Mouse (Mus musculus): ENCODE measurements around the gene Slc25a25.
"Not testable (repeated sequence)": the region's sequence is repeated elsewhere in the genome, so short reads cannot be mapped to it uniquely, and the experiment has no call there.

Slc25a25 gene

GRCm38 (mm10) chr2:32488679-32489078 lies 37.4 kb upstream of the Slc25a25 start:
- H3K27me3 ChIP-seq (ENCODE audit: insufficient read depth, low read length), result no peaks in the 10 kb centered on the region

GRCm38 (mm10) chr2:32487124-32487623 lies 35.9 kb upstream of the Slc25a25 start:
- no peak for TF ChIP-seq POU5F1 (IDR thresholded peaks at IDR 0.05; ENCODE audit: borderline replicate concordance, low read length)
- no peak for TF ChIP-seq NANOG (IDR thresholded peaks at IDR 0.05; ENCODE audit: borderline replicate concordance, low read length)
- TF ChIP-seq CTCF (conservative IDR thresholded peaks at IDR 0.05; ENCODE audit: low read length), result peak; percentile 68
- peaks cover 28% of the 10 kb centered on the region for H3K4me1 ChIP-seq (replicated peaks; ENCODE audit: low read depth, low read length)
- no peaks in the 10 kb centered on the region for H3K9me3 ChIP-seq (ENCODE audit: low read length)
- no peak overlapping the region for H3K4me3 ChIP-seq (replicated peaks; ENCODE audit: low read length)
- H3K27me3 ChIP-seq (ENCODE audit: insufficient read depth, low read length), result no peaks in the 10 kb centered on the region
- H3K36me3 ChIP-seq (ENCODE audit: insufficient read depth, low read length), result no peaks in the 10 kb centered on the region

More at GRCm38 (mm10) chr2:32488679-32489078, 37.4 kb upstream of the Slc25a25 start:
- peaks cover 43% of the 10 kb centered on the region for H3K4me1 ChIP-seq (replicated peaks; ENCODE audit: low read depth, low read length)
- TF ChIP-seq NANOG (IDR thresholded peaks at IDR 0.05; ENCODE audit: borderline replicate concordance, low read length) (no peak), CTCF (conservative IDR thresholded peaks at IDR 0.05; ENCODE audit: low read length) (peak; percentile 75)
- H3K36me3 ChIP-seq (ENCODE audit: insufficient read depth, low read length), result no peaks in the 10 kb centered on the region
- H3K4me3 ChIP-seq (replicated peaks; ENCODE audit: low read length), result peak overlapping the region; percentile 51
- no peaks in the 10 kb centered on the region for H3K9me3 ChIP-seq (ENCODE audit: low read length)

- H3K27me3 ChIP-seq (ENCODE audit: insufficient read depth, low read length), result no peaks in the 10 kb centered on the region
- H3K4me3 ChIP-seq (replicated peaks; ENCODE audit: low read length), result no peak overlapping the region
- TF ChIP-seq NANOG (IDR thresholded peaks at IDR 0.05; ENCODE audit: borderline replicate concordance, low read length), result no peak
- TF ChIP-seq POU5F1 (IDR thresholded peaks at IDR 0.05; ENCODE audit: borderline replicate concordance, low read length), result no peak
- no peak for TF ChIP-seq CTCF (conservative IDR thresholded peaks at IDR 0.05; ENCODE audit: low read length)
- peaks cover 22% of the 10 kb centered on the region for H3K4me1 ChIP-seq (replicated peaks; ENCODE audit: low read depth, low read length)
- H3K9me3 ChIP-seq (ENCODE audit: low read length), result no peaks in the 10 kb centered on the region
- H3K36me3 ChIP-seq (ENCODE audit: insufficient read depth, low read length), result no peaks in the 10 kb centered on the region
Measured at GRCm38 (mm10) chr2:32486155-32486554, 34.9 kb upstream of the Slc25a25 start.

GRCm38 (mm10) chr2:32485751-32486150 lies 34.5 kb upstream of the Slc25a25 start:
- TF ChIP-seq NANOG (IDR thresholded peaks at IDR 0.05; ENCODE audit: borderline replicate concordance, low read length), result no peak
- TF ChIP-seq CTCF (conservative IDR thresholded peaks at IDR 0.05; ENCODE audit: low read length), result no peak
- no peak for TF ChIP-seq POU5F1 (IDR thresholded peaks at IDR 0.05; ENCODE audit: borderline replicate concordance, low read length)
- Histone ChIP-seq H3K27me3 (ENCODE audit: insufficient read depth, low read length) (no peaks in the 10 kb centered on the region), H3K4me1 (replicated peaks; ENCODE audit: low read depth, low read length) (peaks cover 22% of the 10 kb centered on the region), H3K4me3 (replicated peaks; ENCODE audit: low read length) (no peak overlapping the region), H3K36me3 (ENCODE audit: insufficient read depth, low read length) (no peaks in the 10 kb centered on the region), H3K9me3 (ENCODE audit: low read length) (no peaks in the 10 kb centered on the region)

GRCm38 (mm10) chr2:32484933-32485332 lies 33.7 kb upstream of the Slc25a25 start:
- H3K9me3 ChIP-seq (ENCODE audit: low read length), result peaks cover 6% of the 10 kb centered on the region
- no peak for TF ChIP-seq NANOG (IDR thresholded peaks at IDR 0.05; ENCODE audit: borderline replicate concordance, low read length)
- no peak for TF ChIP-seq CTCF (conservative IDR thresholded peaks at IDR 0.05; ENCODE audit: low read length)
- no peak for TF ChIP-seq POU5F1 (IDR thresholded peaks at IDR 0.05; ENCODE audit: borderline replicate concordance, low read length)
- no peak overlapping the region for H3K4me3 ChIP-seq (replicated peaks; ENCODE audit: low read length)
- H3K27me3 ChIP-seq (ENCODE audit: insufficient read depth, low read length), result no peaks in the 10 kb centered on the region
- peaks cover 22% of the 10 kb centered on the region for H3K4me1 ChIP-seq (replicated peaks; ENCODE audit: low read depth, low read length)
- H3K36me3 ChIP-seq (ENCODE audit: insufficient read depth, low read length), result no peaks in the 10 kb centered on the region

GRCm38 (mm10) chr2:32483179-32483875 lies 32.1 kb upstream of the Slc25a25 start:
- peaks cover 22% of the 10 kb centered on the region for H3K9me3 ChIP-seq (ENCODE audit: low read length)

GRCm38 (mm10) chr2:32482351-32482750 lies 31.1 kb upstream of the Slc25a25 start:
- H3K4me3 ChIP-seq (replicated peaks; ENCODE audit: low read length), result no peak overlapping the region
- H3K27me3 ChIP-seq (ENCODE audit: insufficient read depth, low read length), result no peaks in the 10 kb centered on the region
- H3K9me3 ChIP-seq (ENCODE audit: low read length), result peaks cover 30% of the 10 kb centered on the region
- H3K36me3 ChIP-seq (ENCODE audit: insufficient read depth, low read length), result peaks cover 3% of the 10 kb centered on the region; the same call in 1 of the 2 replicates
- peaks cover 16% of the 10 kb centered on the region for H3K4me1 ChIP-seq (replicated peaks; ENCODE audit: low read depth, low read length)
- TF ChIP-seq CTCF (conservative IDR thresholded peaks at IDR 0.05; ENCODE audit: low read length), result no peak
- TF ChIP-seq NANOG (IDR thresholded peaks at IDR 0.05; ENCODE audit: borderline replicate concordance, low read length), result no peak
- no peak for TF ChIP-seq POU5F1 (IDR thresholded peaks at IDR 0.05; ENCODE audit: borderline replicate concordance, low read length)

More at GRCm38 (mm10) chr2:32483179-32483875, 32.1 kb upstream of the Slc25a25 start:
- H3K27me3 ChIP-seq (ENCODE audit: insufficient read depth, low read length), result no peaks in the 10 kb centered on the region
- no peak overlapping the region for H3K4me3 ChIP-seq (replicated peaks; ENCODE audit: low read length)
- peaks cover 3% of the 10 kb centered on the region; the same call in 1 of the 2 replicates for H3K36me3 ChIP-seq (ENCODE audit: insufficient read depth, low read length)
- TF ChIP-seq POU5F1 (IDR thresholded peaks at IDR 0.05; ENCODE audit: borderline replicate concordance, low read length) (no peak), NANOG (IDR thresholded peaks at IDR 0.05; ENCODE audit: borderline replicate concordance, low read length) (no peak), CTCF (conservative IDR thresholded peaks at IDR 0.05; ENCODE audit: low read length) (peak; percentile 42)
- peaks cover 16% of the 10 kb centered on the region for H3K4me1 ChIP-seq (replicated peaks; ENCODE audit: low read depth, low read length)

GRCm38 (mm10) chr2:32475361-32475760 lies 24.1 kb upstream of the Slc25a25 start:
- not testable (repeated sequence) for H3K36me3 ChIP-seq (ENCODE audit: insufficient read depth, low read length); H3K27me3 ChIP-seq (ENCODE audit: insufficient read depth, low read length); H3K4me1 ChIP-seq (replicated peaks; ENCODE audit: low read depth, low read length); H3K4me3 ChIP-seq (replicated peaks; ENCODE audit: low read length)
- peaks cover 54% of the 10 kb centered on the region for H3K9me3 ChIP-seq (ENCODE audit: low read length)

GRCm38 (mm10) chr2:32471681-32472061 lies 20.4 kb upstream of the Slc25a25 start:
- Histone ChIP-seq H3K4me1 (replicated peaks; ENCODE audit: low read depth, low read length) (no peaks in the 10 kb centered on the region), H3K9me3 (ENCODE audit: low read length) (peaks cover 26% of the 10 kb centered on the region), H3K27me3 (ENCODE audit: insufficient read depth, low read length) (no peaks in the 10 kb centered on the region), H3K4me3 (replicated peaks; ENCODE audit: low read length) (no peak overlapping the region), H3K36me3 (ENCODE audit: insufficient read depth, low read length) (no peaks in the 10 kb centered on the region)
- TF ChIP-seq CTCF (conservative IDR thresholded peaks at IDR 0.05; ENCODE audit: low read length), result 0 out of 2 replicates have a peak, but pooled peaks have one; percentile 1
- no peak for TF ChIP-seq POU5F1 (IDR thresholded peaks at IDR 0.05; ENCODE audit: borderline replicate concordance, low read length)

Measured in E14TG2a.4 (cell line).